Mouse (Mus musculus): ENCODE data around the gene Lsm2. TPM values are rescaled to one million over a fixed set of nuclear protein-coding genes. Genes with fewer than 3 reads are reported as not detected.

The Lsm2 gene
- polyA plus RNA-seq, 1 experiment = 95.0 TPM

DNA sequence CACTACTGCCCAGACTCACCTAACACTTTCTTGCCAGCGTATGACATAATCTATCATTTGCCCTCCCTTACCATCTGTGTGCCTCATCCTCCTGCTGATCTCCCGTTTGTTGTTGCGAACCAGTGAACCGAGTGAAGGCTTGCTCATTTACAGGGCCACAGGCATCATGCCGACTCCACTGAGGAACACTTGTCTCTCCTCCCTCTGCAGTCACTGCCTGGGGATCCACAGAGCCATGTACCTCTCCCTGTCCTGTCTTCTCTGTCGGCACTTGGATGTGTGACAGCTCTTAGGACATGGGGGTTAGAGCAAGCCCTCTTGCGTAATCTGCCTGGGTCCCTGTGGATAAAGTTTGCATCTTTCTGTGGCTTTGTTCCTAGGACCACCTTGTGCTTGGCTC is 27.9 kb downstream of the Lsm2 start:
- H3K36me3 ChIP-seq (replicated peaks; ENCODE audit: low read length) = peaks cover 95% of the 10 kb centered on the region

DNA sequence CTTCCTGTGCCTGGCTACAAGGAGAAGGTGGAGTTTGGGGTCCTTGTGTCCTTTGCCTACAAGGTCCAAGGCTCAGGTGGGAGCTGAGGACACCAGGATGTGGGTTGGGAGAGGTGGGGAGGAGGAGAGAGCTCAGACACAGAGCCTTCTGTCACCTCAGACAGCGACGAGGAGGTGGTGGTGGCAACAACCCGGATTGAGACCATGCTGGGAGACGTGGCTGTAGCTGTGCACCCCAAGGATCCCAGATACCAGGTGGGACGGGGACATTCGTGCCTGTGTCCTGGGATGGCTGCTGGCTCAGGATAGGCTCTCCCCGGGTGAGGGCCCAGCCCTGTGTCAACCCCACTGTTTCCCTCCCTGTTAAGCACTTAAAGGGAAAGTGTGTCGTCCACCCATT is 29.8 kb downstream of the Lsm2 start:
- H3K4me1 ChIP-seq = peaks cover 35% of the 10 kb centered on the region
- peaks cover 99% of the 10 kb centered on the region for H3K36me3 ChIP-seq (replicated peaks; ENCODE audit: low read length)
- H3K4me3 ChIP-seq (replicated peaks) = no peak overlapping the region
- H3K27me3 ChIP-seq (replicated peaks) = no peaks in the 10 kb centered on the region
- no peak for TF ChIP-seq FLI1 (IDR thresholded peaks at IDR 0.05; ENCODE audit: low read length)
- no peak for TF ChIP-seq GATA1 (IDR thresholded peaks at IDR 0.05; ENCODE audit: borderline replicate concordance, low read length)
- H3K9me3 ChIP-seq = no peaks in the 10 kb centered on the region

More for the DNA sequence above, 27.9 kb downstream of the Lsm2 start:
- no peak overlapping the region for H3K4me3 ChIP-seq (replicated peaks)
- no peaks in the 10 kb centered on the region for H3K9me3 ChIP-seq
- no peaks in the 10 kb centered on the region for H3K27me3 ChIP-seq (replicated peaks)
- H3K4me1 ChIP-seq = peaks cover 35% of the 10 kb centered on the region
- TF ChIP-seq GATA1 (IDR thresholded peaks at IDR 0.05; ENCODE audit: borderline replicate concordance, low read length) (no peak), FLI1 (IDR thresholded peaks at IDR 0.05; ENCODE audit: low read length) (no peak)

DNA sequence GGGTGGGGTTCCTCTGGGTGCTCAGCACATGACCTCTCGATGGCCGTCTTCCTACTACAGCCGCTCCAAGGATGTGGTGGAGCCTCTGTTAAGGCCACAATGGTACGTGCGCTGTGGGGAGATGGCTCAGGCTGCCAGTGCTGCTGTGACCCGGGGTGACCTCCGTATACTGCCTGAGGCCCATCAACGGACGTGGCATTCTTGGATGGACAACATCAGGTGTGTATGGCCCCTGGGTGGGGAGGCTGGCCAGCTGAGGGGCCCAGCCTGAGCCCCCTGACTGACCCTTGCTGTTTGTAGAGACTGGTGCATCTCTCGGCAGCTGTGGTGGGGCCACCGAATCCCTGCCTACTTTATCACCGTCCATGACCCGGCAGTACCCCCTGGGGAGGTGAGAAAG is 30.8 kb downstream of the Lsm2 start:
- H3K36me3 ChIP-seq (replicated peaks; ENCODE audit: low read length) = peaks cover 99% of the 10 kb centered on the region

DNA sequence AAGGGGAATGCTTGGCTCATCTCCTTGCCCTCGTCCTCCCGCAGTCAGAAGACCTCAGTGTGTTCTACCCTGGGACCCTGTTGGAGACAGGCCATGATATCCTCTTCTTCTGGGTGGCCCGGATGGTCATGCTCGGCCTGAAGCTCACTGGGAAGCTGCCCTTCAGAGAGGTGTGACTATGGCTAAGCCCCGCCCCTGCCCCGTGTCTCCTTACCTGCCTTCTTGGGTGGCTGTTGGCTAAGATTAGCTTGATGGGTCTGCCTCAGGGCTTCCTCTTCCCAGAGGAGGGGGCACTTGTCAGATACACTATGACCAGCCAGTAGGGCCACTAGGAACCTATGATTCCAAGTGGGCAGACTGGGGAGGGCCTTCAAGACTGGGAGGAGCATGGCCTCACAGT is 31.6 kb downstream of the Lsm2 start:
- H3K36me3 ChIP-seq (replicated peaks; ENCODE audit: low read length) = peaks cover 92% of the 10 kb centered on the region
- TF ChIP-seq GATA1 (IDR thresholded peaks at IDR 0.05; ENCODE audit: borderline replicate concordance, low read length) (no peak), FLI1 (IDR thresholded peaks at IDR 0.05; ENCODE audit: low read length) (no peak)
- no peaks in the 10 kb centered on the region for H3K9me3 ChIP-seq
- H3K4me1 ChIP-seq = peaks cover 39% of the 10 kb centered on the region
- no peak overlapping the region for H3K4me3 ChIP-seq (replicated peaks)
- H3K27me3 ChIP-seq (replicated peaks) = peaks cover 3% of the 10 kb centered on the region

More for the DNA sequence above, 30.8 kb downstream of the Lsm2 start:
- Histone ChIP-seq H3K4me3 (replicated peaks) (no peak overlapping the region), H3K4me1 (peaks cover 39% of the 10 kb centered on the region), H3K27me3 (replicated peaks) (no peaks in the 10 kb centered on the region), H3K9me3 (no peaks in the 10 kb centered on the region)
- no peak for TF ChIP-seq GATA1 (IDR thresholded peaks at IDR 0.05; ENCODE audit: borderline replicate concordance, low read length)
- no peak for TF ChIP-seq FLI1 (IDR thresholded peaks at IDR 0.05; ENCODE audit: low read length)

DNA sequence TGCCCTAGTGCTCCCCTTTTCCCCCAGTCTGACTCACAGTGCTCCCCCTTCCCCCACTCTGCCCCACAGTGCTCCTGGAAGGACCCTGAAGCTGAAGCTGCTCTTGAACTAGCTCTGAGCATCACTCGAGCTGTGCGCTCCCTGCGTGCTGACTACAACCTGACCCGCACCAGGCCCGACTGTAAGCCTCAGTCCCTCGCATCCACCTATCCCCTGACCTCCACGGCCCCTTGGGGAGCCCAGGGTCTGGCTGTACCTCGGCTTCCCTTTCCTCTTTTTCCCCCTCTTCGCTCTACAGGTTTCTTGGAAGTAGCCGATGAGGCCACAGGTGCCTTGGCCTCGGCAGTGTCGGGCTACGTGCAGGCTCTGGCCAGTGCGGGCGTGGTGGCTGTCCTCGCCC is 33.6 kb downstream of the Lsm2 start:
- Histone ChIP-seq H3K4me3 (replicated peaks) (no peak overlapping the region), H3K36me3 (replicated peaks; ENCODE audit: low read length) (peaks cover 72% of the 10 kb centered on the region), H3K27me3 (replicated peaks) (peaks cover 10% of the 10 kb centered on the region), H3K4me1 (peaks cover 48% of the 10 kb centered on the region), H3K9me3 (no peaks in the 10 kb centered on the region)
- TF ChIP-seq GATA1 (IDR thresholded peaks at IDR 0.05; ENCODE audit: borderline replicate concordance, low read length) (no peak), FLI1 (IDR thresholded peaks at IDR 0.05; ENCODE audit: low read length) (no peak)

DNA sequence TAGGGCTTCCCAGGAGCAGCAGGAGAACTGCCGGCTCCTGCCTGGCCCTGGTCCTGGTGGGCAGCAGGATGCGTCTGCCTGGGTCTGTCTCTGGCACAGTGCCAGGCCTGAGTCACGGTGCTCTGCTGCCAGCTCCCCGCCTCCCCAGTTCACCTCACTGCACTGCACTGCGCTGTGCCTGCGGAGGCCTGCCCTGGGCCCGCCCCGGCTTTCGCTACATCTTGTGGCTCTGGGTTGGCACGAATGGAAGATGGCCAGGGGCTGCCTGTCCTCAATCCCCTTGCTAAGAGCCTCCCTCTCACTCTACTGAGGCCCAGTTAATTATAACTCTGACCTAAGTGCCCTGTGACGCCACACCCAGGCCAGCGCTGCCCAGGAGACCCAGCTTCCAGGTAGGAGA is 34.7 kb downstream of the Lsm2 start, which contains the start of gene Vwa7:
Vwa7 (plus strand) TSS at position 204 of the 400 bp plus-strand sequence.
- no peaks in the 10 kb centered on the region for H3K9me3 ChIP-seq
- TF ChIP-seq FLI1 (IDR thresholded peaks at IDR 0.05; ENCODE audit: low read length) (no peak), GATA1 (IDR thresholded peaks at IDR 0.05; ENCODE audit: borderline replicate concordance, low read length) (no peak)
- peaks cover 13% of the 10 kb centered on the region for H3K27me3 ChIP-seq (replicated peaks)
- H3K36me3 ChIP-seq (replicated peaks; ENCODE audit: low read length) = peaks cover 62% of the 10 kb centered on the region
- no peak within 1 kb of the TSS for H3K4me3 ChIP-seq (replicated peaks)
- H3K4me1 ChIP-seq = peaks cover 54% of the 10 kb centered on the region

DNA sequence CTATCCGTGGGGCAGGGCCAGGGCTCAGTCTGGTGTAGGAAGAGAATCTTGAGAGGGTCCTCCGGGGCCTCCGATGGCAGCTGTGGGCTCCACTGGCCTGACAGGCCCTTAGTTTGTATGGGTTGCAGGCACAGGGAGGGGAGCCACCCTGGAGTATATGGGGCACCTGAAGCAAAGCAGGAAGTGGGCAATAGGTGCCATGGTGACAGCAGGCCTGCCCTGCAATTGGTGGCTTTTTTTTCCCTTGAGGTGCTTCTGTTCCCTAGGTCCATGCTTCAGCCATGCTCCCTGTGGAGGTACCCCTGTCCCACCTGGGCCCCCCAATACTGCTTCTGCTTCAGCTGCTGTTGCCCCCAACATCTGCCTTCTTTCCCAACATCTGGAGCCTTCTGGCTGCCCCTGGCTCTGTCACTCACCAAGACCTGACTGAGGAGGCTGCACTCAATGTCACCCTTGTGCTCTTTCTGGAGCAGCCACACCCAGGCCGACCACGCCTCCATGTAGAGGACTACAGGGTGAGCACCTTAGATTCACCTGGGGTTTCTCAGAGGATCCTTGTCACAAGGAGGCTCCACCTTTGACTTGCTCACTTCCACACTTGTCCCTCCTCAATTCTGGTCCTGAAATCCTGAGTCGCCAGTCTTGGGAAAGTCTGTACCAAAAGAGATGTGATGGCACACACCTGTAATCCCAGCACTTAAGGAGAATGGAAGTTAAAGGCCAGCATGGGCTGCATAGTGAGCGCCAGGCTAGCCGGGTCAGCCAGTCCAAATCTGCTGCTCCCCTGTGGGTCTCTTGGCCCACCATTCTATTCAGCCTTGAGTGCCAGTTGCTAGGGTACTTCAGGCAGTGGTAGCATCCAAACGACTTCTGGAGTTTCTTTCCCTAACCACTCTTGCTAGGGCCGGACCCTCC is 35.4 kb downstream of the Lsm2 start:
- Histone ChIP-seq H3K4me3 (replicated peaks) (no peak overlapping the region), H3K27me3 (replicated peaks) (peaks cover 13% of the 10 kb centered on the region), H3K36me3 (replicated peaks; ENCODE audit: low read length) (peaks cover 55% of the 10 kb centered on the region), H3K4me1 (peaks cover 56% of the 10 kb centered on the region), H3K9me3 (no peaks in the 10 kb centered on the region)
- no peak for TF ChIP-seq GATA1 (IDR thresholded peaks at IDR 0.05; ENCODE audit: borderline replicate concordance, low read length)
- no peak for TF ChIP-seq FLI1 (IDR thresholded peaks at IDR 0.05; ENCODE audit: low read length)

DNA sequence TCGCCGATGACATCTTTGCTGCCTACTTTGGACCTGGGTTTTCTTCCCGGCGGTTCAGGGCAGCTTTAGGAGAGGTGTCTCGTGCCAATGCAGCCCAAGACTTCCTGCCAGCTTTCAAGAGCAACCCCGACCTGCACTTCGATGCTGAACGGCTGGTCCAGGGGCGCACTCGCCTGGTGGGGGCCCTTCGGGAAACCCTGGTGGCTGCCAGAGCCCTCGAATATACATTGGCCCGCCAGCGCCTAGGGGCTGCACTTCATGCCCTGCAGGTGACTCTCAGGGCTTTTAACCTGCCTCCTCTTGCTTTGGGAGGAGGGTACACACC is 36.0 kb downstream of the Lsm2 start:
- H3K4me3 ChIP-seq (replicated peaks) = no peak overlapping the region
- H3K27me3 ChIP-seq (replicated peaks) = peaks cover 13% of the 10 kb centered on the region
- TF ChIP-seq GATA1 (IDR thresholded peaks at IDR 0.05; ENCODE audit: borderline replicate concordance, low read length) = no peak
- TF ChIP-seq FLI1 (IDR thresholded peaks at IDR 0.05; ENCODE audit: low read length) = no peak
- peaks cover 49% of the 10 kb centered on the region for H3K36me3 ChIP-seq (replicated peaks; ENCODE audit: low read length)
- H3K4me1 ChIP-seq = peaks cover 56% of the 10 kb centered on the region
- H3K9me3 ChIP-seq = no peaks in the 10 kb centered on the region

DNA sequence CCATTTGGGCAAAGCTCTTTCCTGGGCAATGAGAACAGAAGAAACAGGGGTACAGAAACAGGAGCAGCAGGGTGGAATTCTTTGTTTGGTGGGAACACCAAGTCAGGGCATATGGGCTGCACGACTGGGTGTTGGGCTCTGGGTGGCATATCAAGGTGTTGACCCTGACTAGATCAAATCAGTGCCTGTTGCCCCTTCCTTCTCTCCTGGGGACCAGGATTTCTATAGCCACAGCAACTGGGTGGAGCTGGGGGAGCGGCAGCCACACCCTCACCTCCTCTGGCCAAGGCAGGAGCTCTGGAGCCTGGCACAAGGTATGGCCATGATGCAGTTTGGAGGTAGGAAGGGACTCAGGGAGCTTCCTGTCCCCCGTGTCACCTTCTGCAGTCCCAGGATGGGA is 36.5 kb downstream of the Lsm2 start:
- peaks cover 13% of the 10 kb centered on the region for H3K27me3 ChIP-seq (replicated peaks)
- TF ChIP-seq GATA1 (IDR thresholded peaks at IDR 0.05; ENCODE audit: borderline replicate concordance, low read length) = no peak
- no peak for TF ChIP-seq FLI1 (IDR thresholded peaks at IDR 0.05; ENCODE audit: low read length)
- H3K9me3 ChIP-seq = no peaks in the 10 kb centered on the region
- H3K36me3 ChIP-seq (replicated peaks; ENCODE audit: low read length) = peaks cover 44% of the 10 kb centered on the region
- H3K4me3 ChIP-seq (replicated peaks) = no peak overlapping the region
- peaks cover 61% of the 10 kb centered on the region for H3K4me1 ChIP-seq

DNA sequence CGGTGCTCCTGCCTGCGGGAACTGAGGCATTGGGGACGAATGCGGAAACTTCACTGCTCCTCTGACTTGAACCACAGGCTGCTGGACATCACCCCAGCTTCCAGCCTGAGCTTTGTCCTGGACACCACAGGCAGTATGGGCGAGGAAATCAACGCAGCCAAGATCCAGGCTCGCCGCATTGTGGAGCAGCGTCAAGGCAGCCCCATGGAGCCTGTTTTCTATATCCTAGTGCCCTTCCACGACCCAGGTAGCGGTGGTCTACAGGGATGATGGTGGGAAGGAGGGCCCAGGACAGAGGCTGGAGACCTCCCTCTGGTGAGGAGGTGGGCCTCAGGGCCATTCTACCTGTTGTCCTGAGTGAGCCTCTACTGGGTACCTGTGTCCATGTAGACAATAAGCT is 38.2 kb downstream of the Lsm2 start:
- no peak overlapping the region for H3K4me3 ChIP-seq (replicated peaks)
- peaks cover 26% of the 10 kb centered on the region for H3K36me3 ChIP-seq (replicated peaks; ENCODE audit: low read length)
- H3K4me1 ChIP-seq = peaks cover 79% of the 10 kb centered on the region
- no peaks in the 10 kb centered on the region for H3K9me3 ChIP-seq
- TF ChIP-seq FLI1 (IDR thresholded peaks at IDR 0.05; ENCODE audit: low read length) (no peak), GATA1 (IDR thresholded peaks at IDR 0.05; ENCODE audit: borderline replicate concordance, low read length) (no peak)
- H3K27me3 ChIP-seq (replicated peaks) = peaks cover 15% of the 10 kb centered on the region

Data from megakaryocyte, embryonic 14.5 days (primary cell).